Comparison of ENCODE assay signal across 27 mouse cellular contexts in genomic region chr3:137933986-137934385, GRCm38 (mm10). TPM values are rescaled to one million over a fixed set of nuclear protein-coding genes. Genes with fewer than 3 reads are reported as not detected.
A peak's percentile ranks its signal among the peaks of the same experiment; 100 is the strongest.
DNase-seq lines count a peak whose midpoint lies in the region; ATAC-seq and TF ChIP-seq lines count a peak whose summit lies in the region.
"Had no signal": no experiment of that assay in that cellular context is flagged by ENCODE, and none has a peak within 500 bp of the region (broad histone marks: within the 10 kb centered on the region; RNA-seq: fewer than 3 reads in every experiment).

No protein-coding gene starts in this region.

- no peak overlapping the region for H3K27ac ChIP-seq in lung, postnatal 0 days (ENCODE audit: low read length)
- no peak overlapping the region for H3K27ac ChIP-seq in neural tube, embryonic 15.5 days (replicated peaks)
- H3K27ac ChIP-seq: embryonic facial prominence, embryonic 12.5 days; embryonic facial prominence, embryonic 15.5 days; forebrain, embryonic 12.5 days; forebrain, embryonic 15.5 days; heart, embryonic 13.5 days; hindbrain, embryonic 14.5 days; intestine, embryonic 15.5 days had no signal

- H3K36me3 ChIP-seq in lung, postnatal 0 days (ENCODE audit: insufficient read depth, low read length) = no peaks in the 10 kb centered on the region
- peaks cover 17% of the 10 kb centered on the region for H3K36me3 ChIP-seq in neural tube, embryonic 15.5 days

- TF ChIP-seq CTCF in lung, postnatal 0 days (IDR thresholded peaks at IDR 0.05) = no peak

- 55% methylated on average over 3 of the region's 3 CpGs for WGBS in lung, postnatal 0 days
- WGBS in neural tube, embryonic 15.5 days = 94% methylated on average over 3 of the region's 3 CpGs

- H3K9ac ChIP-seq in lung, postnatal 0 days (replicated peaks; ENCODE audit: low read depth) = no peak overlapping the region
- H3K9ac ChIP-seq in neural tube, embryonic 15.5 days (replicated peaks) = no peak overlapping the region
- H3K9ac ChIP-seq: embryonic facial prominence, embryonic 12.5 days; embryonic facial prominence, embryonic 15.5 days; forebrain, embryonic 12.5 days; forebrain, embryonic 15.5 days; heart, embryonic 13.5 days; hindbrain, embryonic 14.5 days; intestine, embryonic 15.5 days had no signal

- no peaks in the 10 kb centered on the region for H3K9me3 ChIP-seq in lung, postnatal 0 days (ENCODE audit: low read length)
- no peaks in the 10 kb centered on the region for H3K9me3 ChIP-seq in neural tube, embryonic 15.5 days (replicated peaks)
- H3K9me3 ChIP-seq: embryonic facial prominence, embryonic 12.5 days; embryonic facial prominence, embryonic 15.5 days; forebrain, embryonic 12.5 days; forebrain, embryonic 15.5 days; G1E; heart, embryonic 13.5 days; intestine, embryonic 15.5 days had no signal

- ATAC-seq in lung, postnatal 0 days = no peak
- ATAC-seq in CD4-positive, CD25-positive, alpha-beta regulatory T cell, adult 4 months = peak; percentile 16
- ATAC-seq in neural tube, embryonic 15.5 days (ENCODE audit: low FRiP score) = no peak
- ATAC-seq: activated CD4-positive, CD25-positive, alpha-beta regulatory T cell, adult 4 months; forebrain, embryonic 15.5 days; intestine, embryonic 15.5 days had no signal

- DNase-seq in lung, postnatal 0 days (ENCODE audit: low spot score) = peak; percentile 17
- DNase-seq in lung, postnatal 36 days = no peak
- DNase-seq in NIH3T3 (ENCODE audit: low read depth) = peak; percentile 34
- DNase-seq in B cell, adult 2 months = no peak
- no peak for DNase-seq in retina, postnatal 1 day
- DNase-seq: adrenal gland, adult 8-10 months; adrenal gland, postnatal 36 days; cerebellum, adult 2 months; cerebellum, adult 9-11 months; cerebellum, postnatal 25 days; gastrocnemius, postnatal 25 days; heart, adult 18-20 months; heart, postnatal 14 days; heart, postnatal 4 days; kidney, adult 11 months had no signal

- no peak for TF ChIP-seq EP300 in lung, postnatal 0 days (IDR thresholded peaks at IDR 0.05)

- no peak overlapping the region for H3K4me2 ChIP-seq in lung, postnatal 0 days (replicated peaks; ENCODE audit: low read depth, low read length)
- H3K4me2 ChIP-seq in neural tube, embryonic 15.5 days = no peak overlapping the region
- H3K4me2 ChIP-seq: embryonic facial prominence, embryonic 12.5 days; embryonic facial prominence, embryonic 15.5 days; forebrain, embryonic 12.5 days; forebrain, embryonic 15.5 days; heart, embryonic 13.5 days; hindbrain, embryonic 14.5 days; intestine, embryonic 15.5 days had no signal

- peaks cover 2% of the 10 kb centered on the region; the same call in 1 of the 2 replicates for H3K4me1 ChIP-seq in lung, postnatal 0 days (ENCODE audit: insufficient read depth, low read depth, low read length)
- peaks cover 9% of the 10 kb centered on the region; the same call in 1 of the 2 replicates for H3K4me1 ChIP-seq in neural tube, embryonic 15.5 days
- H3K4me1 ChIP-seq: embryonic facial prominence, embryonic 12.5 days; forebrain, embryonic 15.5 days had no signal

- no peak overlapping the region for H3K4me3 ChIP-seq in lung, postnatal 0 days (ENCODE audit: low read depth, low read length)
- no peak overlapping the region for H3K4me3 ChIP-seq in neural tube, embryonic 15.5 days (replicated peaks)
- H3K4me3 ChIP-seq: embryonic facial prominence, embryonic 12.5 days; embryonic facial prominence, embryonic 15.5 days; erythroblast, embryonic 14.5 days; forebrain, embryonic 12.5 days; forebrain, embryonic 15.5 days; heart, embryonic 13.5 days; intestine, embryonic 15.5 days had no signal

- H3K27me3 ChIP-seq in lung, postnatal 0 days (replicated peaks; ENCODE audit: insufficient read depth, low read length) = no peaks in the 10 kb centered on the region
- no peaks in the 10 kb centered on the region for H3K27me3 ChIP-seq in neural tube, embryonic 15.5 days (replicated peaks)
- H3K27me3 ChIP-seq: embryonic facial prominence, embryonic 12.5 days; embryonic facial prominence, embryonic 15.5 days; forebrain, embryonic 12.5 days; forebrain, embryonic 15.5 days; heart, embryonic 13.5 days; intestine, embryonic 15.5 days had no signal

RNA-seq across cellular contexts. Expression of gene Lamtor3, which starts 15.7 kb away (rescaled TPM):
- polyA plus RNA-seq in lung, postnatal 0 days (2015; fragmentation: Nextera tagmentation; extraction: Ambion mirVana) = 114 and 122 TPM in 2 replicates
- 10 to 100 TPM; 72.0 to 73.5 TPM for polyA plus RNA-seq in CD4-positive, CD25-positive, alpha-beta regulatory T cell, adult 4 months (2017; shearing (Covaris generic))
- 128 and 132 TPM in 2 replicates for polyA plus RNA-seq in neural tube, embryonic 15.5 days (2015; fragmentation: Nextera tagmentation; extraction: Ambion mirVana)

RNA-seq across cellular contexts. Expression of gene Dapp1, which starts 47.4 kb away (rescaled TPM):
- 7.9 and 8.9 TPM in 2 replicates for polyA plus RNA-seq in lung, postnatal 0 days (2015; fragmentation: Nextera tagmentation; extraction: Ambion mirVana)
- polyA plus RNA-seq in CD4-positive, CD25-positive, alpha-beta regulatory T cell, adult 4 months (2017; shearing (Covaris generic)) = 10 to 100 TPM; 74.5 to 78.4 TPM
- polyA plus RNA-seq in neural tube, embryonic 15.5 days (2015; fragmentation: Nextera tagmentation; extraction: Ambion mirVana) = 1.5 and 7.7 TPM in 2 replicates

Comparison
In these comparisons a context has a peak if more than half of its experiments do, and no peak if none do; other contexts are left out.
1. DNase-seq: peak in lung, postnatal 0 days (single experiment) and NIH3T3 (single experiment); none in lung, postnatal 36 days (single experiment), B cell, adult 2 months (0 of 2) and retina, postnatal 1 day (single experiment).